In genomic region chr1:164770611-164771010, GRCm38 (mm10) we compare ENCODE assay signal across 8 mouse cellular contexts. TPM values are rescaled to one million over a fixed set of nuclear protein-coding genes. Genes with fewer than 3 reads are reported as not detected.
A peak's percentile ranks its signal among the peaks of the same experiment; 100 is the strongest.
DNase-seq lines count a peak whose midpoint lies in the region; ATAC-seq and TF ChIP-seq lines count a peak whose summit lies in the region.

No protein-coding gene starts in this region.

- no peak overlapping the region for H3K4me2 ChIP-seq in forebrain, embryonic 16.5 days (ENCODE audit: low read length)
- no peak overlapping the region for H3K4me2 ChIP-seq in forebrain, embryonic 12.5 days
- H3K4me2 ChIP-seq in lung, embryonic 16.5 days (ENCODE audit: low read depth, low read length): no peak overlapping the region

- no peaks in the 10 kb centered on the region for H3K27me3 ChIP-seq in forebrain, embryonic 16.5 days (replicated peaks; ENCODE audit: control insufficient read depth, insufficient read depth, low read length)
- H3K27me3 ChIP-seq in forebrain, embryonic 12.5 days: no peaks in the 10 kb centered on the region
- H3K27me3 ChIP-seq in lung, embryonic 16.5 days (ENCODE audit: control insufficient read depth, insufficient read depth, low read depth, low read length): no peaks in the 10 kb centered on the region

- no peak overlapping the region for H3K9ac ChIP-seq in forebrain, embryonic 16.5 days (replicated peaks; ENCODE audit: low read depth, low read length)
- no peak overlapping the region for H3K9ac ChIP-seq in forebrain, embryonic 12.5 days
- H3K9ac ChIP-seq in lung, embryonic 16.5 days (ENCODE audit: low read length): no peak overlapping the region

- no peak overlapping the region for H3K4me3 ChIP-seq in forebrain, embryonic 16.5 days (replicated peaks; ENCODE audit: low read length)
- no peak overlapping the region for H3K4me3 ChIP-seq in forebrain, embryonic 12.5 days (replicated peaks)
- no peak overlapping the region for H3K4me3 ChIP-seq in gastrocnemius, adult 2 months
- no peak overlapping the region for H3K4me3 ChIP-seq in lung, embryonic 16.5 days (ENCODE audit: low read length)

- H3K36me3 ChIP-seq in forebrain, embryonic 16.5 days (ENCODE audit: control insufficient read depth, insufficient read depth): no peaks in the 10 kb centered on the region
- H3K36me3 ChIP-seq in forebrain, embryonic 12.5 days (replicated peaks): no peaks in the 10 kb centered on the region
- H3K36me3 ChIP-seq in lung, embryonic 16.5 days (ENCODE audit: control insufficient read depth, insufficient read depth, low read length): no peaks in the 10 kb centered on the region

- TF ChIP-seq CTCF in gastrocnemius, adult 2 months (IDR thresholded peaks at IDR 0.05): no peak

- 62% methylated on average over 7 of the region's 7 CpGs for WGBS in forebrain, embryonic 16.5 days
- WGBS in forebrain, embryonic 12.5 days: 98% methylated on average over 7 of the region's 7 CpGs
- 50% methylated on average over 7 of the region's 7 CpGs for WGBS in lung, embryonic 16.5 days

- ATAC-seq in forebrain, embryonic 16.5 days: peak; percentile 67
- no peak for ATAC-seq in forebrain, embryonic 12.5 days (ENCODE audit: low FRiP score)
- ATAC-seq in lung, embryonic 16.5 days (ENCODE audit: low read depth): peak; percentile 89
- ATAC-seq in erythroblast, adult 5-6 weeks (replicated peaks; ENCODE audit: low FRiP score, poor library complexity, severe bottlenecking): no peak

- H3K27ac ChIP-seq in forebrain, embryonic 16.5 days (ENCODE audit: low read length): no peak overlapping the region
- no peak overlapping the region for H3K27ac ChIP-seq in forebrain, embryonic 12.5 days
- H3K27ac ChIP-seq in gastrocnemius, adult 2 months: peak overlapping the region; percentile 87
- peak overlapping the region; percentile 59; the same call in 1 of the 2 replicates for H3K27ac ChIP-seq in lung, embryonic 16.5 days (ENCODE audit: low read length)

- H3K4me1 ChIP-seq in forebrain, embryonic 16.5 days (replicated peaks; ENCODE audit: control insufficient read depth, insufficient read depth, low read length): peaks cover 2% of the 10 kb centered on the region; the same call in 1 of the 2 replicates
- H3K4me1 ChIP-seq in forebrain, embryonic 12.5 days: no peaks in the 10 kb centered on the region
- no peaks in the 10 kb centered on the region for H3K4me1 ChIP-seq in lung, embryonic 16.5 days (replicated peaks; ENCODE audit: control insufficient read depth, insufficient read depth, low read length)

- peak; percentile 65 for DNase-seq in adrenal gland, postnatal 14 days
- peak; percentile 89 for DNase-seq in gastrocnemius, adult 2 months
- peak; percentile 44 to 73 for DNase-seq in kidney, postnatal 25 days
- peak; percentile 76 for DNase-seq in urinary bladder, postnatal 14 days (ENCODE audit: low spot score)

- intact Hi-C loops in gastrocnemius, adult 2 months (cut with DNase I): loop anchor here (2.0 kb wide), 1 partner anchor 126 kb away; no protein-coding TSS in a partner anchor

- no peaks in the 10 kb centered on the region for H3K9me3 ChIP-seq in forebrain, embryonic 16.5 days (ENCODE audit: control insufficient read depth, low read length)
- H3K9me3 ChIP-seq in forebrain, embryonic 12.5 days: no peaks in the 10 kb centered on the region
- peaks cover 8% of the 10 kb centered on the region for H3K9me3 ChIP-seq in lung, embryonic 16.5 days (ENCODE audit: control insufficient read depth, low read length)

RNA-seq across cellular contexts. Expression of gene Dpt, which starts 25.8 kb away (rescaled TPM):
- 0.14 TPM in 1 of 2 replicates, not detected in the other for polyA plus RNA-seq in forebrain, embryonic 16.5 days (2015; fragmentation: Nextera tagmentation; extraction: Ambion mirVana)
- polyA plus RNA-seq in forebrain, embryonic 12.5 days (2016; fragmentation: Nextera tagmentation; extraction: Ambion mirVana): not detected in 2 replicates
- total RNA-seq in adrenal gland, postnatal 14 days (2021): 44.2 and 46.1 TPM in 2 replicates
- total RNA-seq in gastrocnemius, adult 2 months (2021): 10 to 100 TPM; 42.5 to 58.4 TPM
- 36.4 and 48.2 TPM in 2 replicates for polyA plus RNA-seq in lung, embryonic 16.5 days (2015; fragmentation: Nextera tagmentation; extraction: Ambion mirVana)
- not detected in 2 replicates for total RNA-seq in erythroblast, adult 5-6 weeks (2015; ENCODE audit: low replicate concordance)
- total RNA-seq in erythroblast, adult 5-6 weeks (2017; ENCODE audit: low replicate concordance): not detected in 2 replicates

Comparison
In these comparisons a context has a peak if more than half of its experiments do, and no peak if none do; other contexts are left out.
1. ATAC-seq: peak in forebrain, embryonic 16.5 days (single experiment) and lung, embryonic 16.5 days (single experiment); none in forebrain, embryonic 12.5 days (single experiment) and erythroblast, adult 5-6 weeks (single experiment).
2. H3K27ac ChIP-seq: peak in gastrocnemius, adult 2 months (single experiment) and lung, embryonic 16.5 days (single experiment); none in forebrain, embryonic 16.5 days (single experiment) and forebrain, embryonic 12.5 days (single experiment).
3. RNA of gene Dpt, which starts 25.8 kb away (total RNA-seq): 42.5 to 58.4 TPM in gastrocnemius, adult 2 months and 44.2 to 46.1 TPM in adrenal gland, postnatal 14 days; not detected in erythroblast, adult 5-6 weeks; every median in the first group is over 10 times any median in the second.
4. Peak in every context shown above with its lines, with median percentiles within 50 percentile points of each other: DNase-seq.